Comparison of ENCODE assay signal across 17 mouse cellular contexts in genomic region chr7:37389703-37390087, GRCm38 (mm10).
DNase-seq lines count a peak whose midpoint lies in the region; ATAC-seq and TF ChIP-seq lines count a peak whose summit lies in the region.
"Had no signal": no experiment of that assay in that cellular context is flagged by ENCODE, and none has a peak within 500 bp of the region (broad histone marks: within the 10 kb centered on the region; RNA-seq: fewer than 3 reads in every experiment).

No protein-coding gene starts in this region.

- no peaks in the 10 kb centered on the region for H3K27me3 ChIP-seq in hindbrain, embryonic 13.5 days
- H3K27me3 ChIP-seq in hindbrain, embryonic 14.5 days (ENCODE audit: control insufficient read depth, insufficient read depth, low read length): no peaks in the 10 kb centered on the region
- no peaks in the 10 kb centered on the region for H3K27me3 ChIP-seq in hindbrain, postnatal 0 days (ENCODE audit: insufficient read depth, low read length)
- H3K27me3 ChIP-seq in hindbrain, embryonic 10.5 days (ENCODE audit: insufficient read depth, poor library complexity, severe bottlenecking): no peaks in the 10 kb centered on the region
- H3K27me3 ChIP-seq: embryonic facial prominence, embryonic 15.5 days; forebrain, embryonic 12.5 days had no signal

- peak; percentile 71 for DNase-seq in cerebellum, adult 9-10 months
- DNase-seq in cerebellum, postnatal 4 days (ENCODE audit: low spot score in 2 of 2): no peak
- DNase-seq in hindbrain, embryonic 14.5 days (ENCODE audit: low spot score): no peak
- DNase-seq in hindbrain, postnatal 0 days (ENCODE audit: low spot score): no peak
- no peak for DNase-seq in hindbrain, embryonic 10.5 days (ENCODE audit: low spot score)
- DNase-seq in brain, adult 2 months (ENCODE audit: low read depth, low spot score): peak; percentile 64
- DNase-seq in adrenal gland, postnatal 25 days: no peak
- DNase-seq: adrenal gland, adult 2 months; adrenal gland, postnatal 10 days; adrenal gland, postnatal 36 days; embryo, embryonic 11 days had no signal

- no peak overlapping the region for H3K4me3 ChIP-seq in hindbrain, embryonic 13.5 days
- no peak overlapping the region for H3K4me3 ChIP-seq in hindbrain, embryonic 14.5 days (replicated peaks; ENCODE audit: low read length)
- no peak overlapping the region for H3K4me3 ChIP-seq in hindbrain, postnatal 0 days (ENCODE audit: low read length)
- no peak overlapping the region for H3K4me3 ChIP-seq in hindbrain, embryonic 10.5 days
- H3K4me3 ChIP-seq: embryonic facial prominence, embryonic 13.5 days; embryonic facial prominence, embryonic 15.5 days; erythroblast, embryonic 14.5 days; forebrain, embryonic 10.5 days; forebrain, embryonic 12.5 days had no signal

- H3K36me3 ChIP-seq in hindbrain, embryonic 13.5 days: no peaks in the 10 kb centered on the region
- no peaks in the 10 kb centered on the region for H3K36me3 ChIP-seq in hindbrain, embryonic 14.5 days (replicated peaks; ENCODE audit: control insufficient read depth, insufficient read depth)
- no peaks in the 10 kb centered on the region for H3K36me3 ChIP-seq in hindbrain, postnatal 0 days (ENCODE audit: insufficient read depth, low read length)
- H3K36me3 ChIP-seq in hindbrain, embryonic 10.5 days: no peaks in the 10 kb centered on the region
- H3K36me3 ChIP-seq: embryonic facial prominence, embryonic 13.5 days; embryonic facial prominence, embryonic 15.5 days; forebrain, embryonic 10.5 days; forebrain, embryonic 12.5 days had no signal

- WGBS in hindbrain, embryonic 13.5 days: 95% methylated on average over 2 of the region's 2 CpGs
- 91% methylated on average over 2 of the region's 2 CpGs for WGBS in hindbrain, embryonic 14.5 days
- 85% methylated on average over 2 of the region's 2 CpGs for WGBS in hindbrain, postnatal 0 days
- WGBS in hindbrain, embryonic 10.5 days: 88% methylated on average over 2 of the region's 2 CpGs

- H3K4me1 ChIP-seq in hindbrain, embryonic 13.5 days (replicated peaks): peaks cover 11% of the 10 kb centered on the region
- no peaks in the 10 kb centered on the region for H3K4me1 ChIP-seq in hindbrain, embryonic 14.5 days (replicated peaks; ENCODE audit: control insufficient read depth, insufficient read depth, low read length)
- H3K4me1 ChIP-seq in hindbrain, postnatal 0 days (ENCODE audit: insufficient read depth, low read length): peaks cover 4% of the 10 kb centered on the region; the same call in 1 of the 2 replicates
- peaks cover 15% of the 10 kb centered on the region for H3K4me1 ChIP-seq in hindbrain, embryonic 10.5 days (replicated peaks)
- H3K4me1 ChIP-seq: embryonic facial prominence, embryonic 15.5 days had no signal

- no peaks in the 10 kb centered on the region for H3K9me3 ChIP-seq in hindbrain, embryonic 13.5 days
- H3K9me3 ChIP-seq in hindbrain, embryonic 14.5 days (ENCODE audit: control insufficient read depth, low read length): no peaks in the 10 kb centered on the region
- no peaks in the 10 kb centered on the region for H3K9me3 ChIP-seq in hindbrain, postnatal 0 days (ENCODE audit: low read length)
- H3K9me3 ChIP-seq in hindbrain, embryonic 10.5 days: no peaks in the 10 kb centered on the region
- H3K9me3 ChIP-seq: embryonic facial prominence, embryonic 13.5 days; embryonic facial prominence, embryonic 15.5 days; forebrain, embryonic 10.5 days; forebrain, embryonic 12.5 days had no signal

- 0 out of 2 replicates have a peak overlapping the region, but pooled peaks have one; percentile 30 for H3K27ac ChIP-seq in hindbrain, embryonic 13.5 days
- no peak overlapping the region for H3K27ac ChIP-seq in hindbrain, embryonic 14.5 days
- peak overlapping the region; percentile 68; the same call in 1 of the 2 replicates for H3K27ac ChIP-seq in hindbrain, postnatal 0 days
- no peak overlapping the region for H3K27ac ChIP-seq in hindbrain, embryonic 10.5 days
- H3K27ac ChIP-seq: embryonic facial prominence, embryonic 13.5 days; embryonic facial prominence, embryonic 15.5 days; forebrain, embryonic 12.5 days had no signal

- no peak overlapping the region for H3K9ac ChIP-seq in hindbrain, embryonic 13.5 days
- H3K9ac ChIP-seq in hindbrain, embryonic 14.5 days: no peak overlapping the region
- no peak overlapping the region for H3K9ac ChIP-seq in hindbrain, postnatal 0 days (replicated peaks; ENCODE audit: low read length)
- H3K9ac ChIP-seq: embryonic facial prominence, embryonic 13.5 days; embryonic facial prominence, embryonic 15.5 days; forebrain, embryonic 12.5 days had no signal

- ATAC-seq in hindbrain, embryonic 13.5 days (ENCODE audit: low FRiP score): no peak
- ATAC-seq in hindbrain, embryonic 14.5 days (ENCODE audit: low FRiP score): no peak
- ATAC-seq in hindbrain, postnatal 0 days: no peak

- no peak overlapping the region for H3K4me2 ChIP-seq in hindbrain, embryonic 13.5 days
- no peak overlapping the region for H3K4me2 ChIP-seq in hindbrain, embryonic 14.5 days (replicated peaks)
- no peak overlapping the region for H3K4me2 ChIP-seq in hindbrain, postnatal 0 days (ENCODE audit: low read depth, low read length)
- H3K4me2 ChIP-seq: embryonic facial prominence, embryonic 13.5 days; embryonic facial prominence, embryonic 15.5 days; forebrain, embryonic 12.5 days had no signal

- TF ChIP-seq CTCF in hindbrain, postnatal 0 days (IDR thresholded peaks at IDR 0.05; ENCODE audit: low read depth): no peak

Comparison
In these comparisons a context has a peak if more than half of its experiments do, and no peak if none do; other contexts are left out.
1. DNase-seq: peak in cerebellum, adult 9-10 months (single experiment) and brain, adult 2 months (single experiment); none in cerebellum, postnatal 4 days (0 of 2), hindbrain, embryonic 14.5 days (single experiment), hindbrain, postnatal 0 days (single experiment), hindbrain, embryonic 10.5 days (single experiment) and adrenal gland, postnatal 25 days (single experiment).
2. H3K27ac ChIP-seq: peak in hindbrain, embryonic 13.5 days (single experiment) and hindbrain, postnatal 0 days (single experiment); none in hindbrain, embryonic 14.5 days (single experiment) and hindbrain, embryonic 10.5 days (single experiment).